Mouse (Mus musculus) embryo, embryonic 11.5 days (tissue): Measurements from ENCODE around the gene Tspan12.

Experiments used
- DNase-seq: peaks from one replicate; pipeline ENCODE4 v3.0.0-alpha.2; 2012; ENCODE audit warnings: low read depth, low spot score

Tspan12 gene

DNA sequence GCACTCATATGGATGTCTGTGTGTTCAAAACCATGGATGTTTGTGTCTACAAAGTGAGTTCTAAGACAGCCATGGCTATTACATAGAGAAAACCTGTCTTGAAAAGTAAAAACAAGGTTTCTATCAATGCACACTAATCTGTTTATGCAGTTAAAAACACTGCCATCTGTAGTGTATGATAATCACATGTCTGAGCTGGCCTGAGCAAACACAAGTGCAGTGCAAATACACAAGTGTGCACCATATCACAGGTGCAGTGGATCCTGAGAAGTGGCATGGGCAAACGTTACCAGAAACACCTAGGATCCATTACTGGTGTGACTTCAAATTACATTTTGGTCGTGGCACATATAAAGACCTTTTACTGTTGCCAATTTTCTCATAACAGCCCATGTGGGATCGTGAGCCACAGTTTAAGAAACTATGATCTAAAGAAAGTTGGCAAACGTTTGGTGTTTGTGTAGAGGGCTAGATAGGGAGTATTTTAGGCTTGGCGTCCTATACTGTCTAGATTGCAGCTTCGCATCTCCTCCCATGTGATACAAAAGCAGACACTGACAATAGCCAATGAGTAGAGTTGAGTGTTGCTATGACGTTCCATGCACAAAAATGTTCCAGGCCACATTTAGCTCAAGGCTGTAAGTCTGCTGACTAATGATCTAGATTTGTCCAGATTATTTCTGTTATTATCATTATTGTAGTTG, 78.0 kb downstream of the Tspan12 start:
- DNase-seq: no peak

DNA sequence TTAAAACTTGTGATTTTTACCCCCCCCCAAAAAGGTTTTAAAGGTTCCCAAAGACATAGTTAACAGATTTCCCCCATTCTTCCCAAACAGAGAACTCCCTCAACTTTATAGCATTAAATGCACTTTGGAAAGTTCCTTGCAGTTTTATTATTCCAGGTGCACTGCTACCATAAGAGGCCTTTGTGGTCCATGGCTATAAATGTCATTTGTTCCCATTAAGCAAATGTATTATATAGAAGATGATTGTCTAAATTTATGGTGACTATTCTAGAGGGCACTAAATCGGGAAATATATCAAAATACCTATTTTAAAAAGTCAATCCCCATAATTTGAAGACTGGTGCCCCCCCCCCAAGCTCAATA, 82.9 kb downstream of the Tspan12 start:
- DNase-seq: no peak

DNA sequence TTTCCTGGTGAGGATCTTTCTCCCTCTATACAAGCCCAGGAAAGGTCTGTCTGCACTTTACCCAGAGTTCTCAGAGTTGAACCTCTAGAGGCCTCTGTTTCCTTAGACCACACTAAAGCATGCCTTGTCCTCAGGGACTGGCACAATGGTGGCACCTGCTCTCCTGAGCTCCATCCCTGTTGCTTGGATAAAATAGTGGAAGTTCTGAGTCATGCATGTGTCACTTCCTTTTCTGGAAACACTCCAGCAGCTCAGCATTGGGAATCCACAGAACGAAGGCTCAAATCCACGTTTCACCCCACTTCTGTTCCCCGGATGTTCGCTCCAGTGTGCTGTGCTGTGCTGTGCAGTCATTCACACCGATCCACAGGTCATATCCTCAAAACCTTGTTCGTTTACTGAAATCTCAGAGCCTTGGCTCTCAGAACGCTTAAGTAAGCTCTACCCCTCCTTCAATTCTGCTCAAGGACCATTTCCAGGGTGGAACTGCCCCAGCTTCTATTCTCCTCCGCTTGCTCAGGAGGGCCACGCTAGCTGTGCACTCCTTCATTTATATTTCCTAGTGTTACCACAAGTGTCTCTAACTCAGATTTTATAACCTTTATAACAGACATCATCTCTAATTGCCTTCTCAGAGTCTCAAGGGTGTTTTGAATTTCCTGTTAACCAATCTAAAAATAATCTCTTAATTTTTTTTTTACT, 83.4 kb downstream of the Tspan12 start:
- no peak for DNase-seq

DNA sequence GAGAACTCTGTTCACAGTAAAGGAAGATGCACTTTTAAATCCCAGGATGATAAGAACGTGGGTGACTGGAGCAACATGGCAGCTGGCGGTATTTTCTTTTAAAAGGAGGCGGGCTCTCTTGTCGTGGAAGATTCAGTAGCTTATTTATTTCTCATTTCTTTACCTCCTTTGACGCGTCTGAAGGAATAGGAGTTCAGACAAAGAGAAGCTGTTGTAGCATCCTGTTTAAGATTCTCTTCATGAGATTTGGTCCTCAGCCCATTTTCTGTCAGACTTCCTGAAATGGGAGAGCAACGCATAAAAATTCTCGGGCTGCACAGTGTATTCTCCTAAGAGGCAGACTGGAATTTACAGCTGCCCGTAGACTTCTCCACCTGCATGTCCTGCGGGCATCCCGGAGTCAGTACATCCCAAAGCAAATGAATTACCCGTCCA, 84.5 kb downstream of the Tspan12 start:
- no peak for DNase-seq

DNA sequence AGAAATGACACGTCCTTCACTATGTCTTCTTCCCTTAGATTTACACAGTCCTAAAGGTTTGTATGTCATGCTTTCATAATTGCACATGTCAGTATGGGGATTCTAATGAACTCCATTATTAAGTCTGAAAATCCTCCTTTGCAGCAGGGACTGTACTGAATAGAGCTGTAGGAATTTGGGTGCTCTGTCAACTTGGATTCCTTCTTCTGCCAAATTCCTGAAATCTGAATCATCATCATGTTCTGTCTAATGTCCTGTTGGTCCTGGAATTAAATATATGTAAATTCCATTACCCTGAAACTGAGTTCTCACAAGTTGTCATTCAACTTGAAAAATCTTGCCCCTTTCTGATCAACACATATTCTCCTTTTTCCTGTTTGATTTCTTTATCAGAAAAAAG, 104.8 kb downstream of the Tspan12 start:
- no peak for DNase-seq

DNA sequence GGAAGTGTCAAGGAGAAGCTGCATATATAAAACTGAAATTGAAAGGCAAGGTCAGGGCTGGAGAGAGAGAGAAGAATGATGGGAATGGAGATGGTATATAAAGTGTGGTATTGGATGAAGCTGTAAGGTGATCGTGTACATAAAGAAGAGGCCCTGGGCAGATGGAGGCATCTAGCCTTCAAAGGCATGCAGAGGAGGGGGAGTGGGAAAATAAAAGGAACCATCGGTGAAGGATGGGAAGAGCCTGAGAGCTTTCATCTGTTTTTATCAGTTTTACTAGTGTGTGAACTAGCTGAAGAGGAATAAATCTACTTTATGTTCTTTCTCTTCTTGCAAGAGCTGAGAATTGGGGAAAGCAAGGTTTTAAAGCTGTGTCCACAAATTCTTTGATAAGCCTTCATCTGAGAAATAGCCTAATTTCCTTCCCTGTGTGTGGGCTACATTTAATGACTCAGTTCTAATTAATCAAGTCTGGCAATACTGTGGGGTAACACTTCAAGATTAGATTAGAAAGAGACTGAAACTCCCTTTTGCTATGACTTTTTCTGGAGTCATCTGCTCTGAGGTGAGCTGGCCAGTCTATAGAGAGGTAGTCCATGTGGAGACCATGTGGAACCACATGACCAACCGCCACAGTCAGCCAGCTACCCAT, 107.6 kb downstream of the Tspan12 start:
- DNase-seq: no peak

DNA sequence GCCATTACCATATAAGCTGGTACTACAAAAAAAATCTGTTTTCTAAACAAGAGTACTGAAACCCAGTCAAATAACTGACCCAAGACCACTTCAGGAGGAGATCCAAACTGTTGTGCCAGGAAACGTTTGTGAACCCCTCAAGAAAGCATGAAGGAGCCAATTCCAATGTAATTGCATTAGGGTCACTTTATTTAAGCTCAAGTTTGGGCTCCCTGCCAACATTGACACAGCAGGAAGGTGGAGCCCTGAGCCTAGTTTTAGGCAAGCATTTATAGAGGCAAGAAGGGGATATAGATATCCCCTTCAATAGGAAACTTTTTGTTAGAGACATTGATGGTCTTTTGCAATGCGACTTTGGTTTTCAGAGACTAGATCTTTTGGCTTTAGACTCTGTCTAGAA, 111.7 kb downstream of the Tspan12 start:
- DNase-seq: no peak

DNA sequence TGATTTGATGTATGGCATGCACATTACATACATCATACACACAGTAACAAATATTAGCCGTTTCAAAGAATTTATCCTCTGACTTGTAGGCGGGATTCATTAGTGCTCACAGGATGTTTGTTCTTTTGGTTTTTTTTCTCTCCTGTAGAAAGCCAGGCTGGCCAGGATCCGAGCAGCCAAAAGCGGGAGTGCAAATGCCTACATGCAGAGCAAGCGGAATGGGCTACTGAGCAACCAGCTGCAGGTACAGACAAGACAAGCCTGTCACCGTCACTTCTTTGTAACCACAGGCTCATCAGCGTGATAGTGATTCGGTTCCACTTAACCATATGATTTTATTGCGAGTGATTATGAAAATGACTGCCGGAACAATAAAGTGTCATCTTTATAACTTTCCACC, 130.1 kb downstream of the Tspan12 start:
- DNase-seq: no peak
